Mouse (Mus musculus) midbrain, embryonic 14.5 days (tissue): ENCODE measurements at regions not wholly inside any gene's neighbourhood (a gene's known extent, or its start where the extent isn't known, plus 50 kb on each side); places are given as distances from the start of the nearest gene placed in this dataset.

Source experiments
- ATAC-seq: fragments of 200-750 bp; cut with Nextera tagmentation; 2 replicates; pipeline ENCODE4 v1.8.0; 2017; ENCODE audit warnings: moderate number of reproducible peaks, moderate library complexity; ENCODE audit not compliant: low FRiP score, low TSS enrichment
- DNase-seq: peaks from one replicate; pipeline ENCODE4 v3.0.0-alpha.2; 2015
- H3K27ac ChIP-seq: fragments of 300-500 bp; sonication (generic); replicated peaks from 2 replicates; pipeline ENCODE4 v1.5.1; 2014; ENCODE audit warnings: mild to moderate bottlenecking, low read depth, low read length, moderate library complexity
- H3K27me3 ChIP-seq: fragments of 300-500 bp; sonication (generic); 2 replicates; pipeline ENCODE4 v1.6.1; 2014; ENCODE audit warnings: low read length, control low read depth, mixed read lengths; ENCODE audit not compliant: control insufficient read depth, insufficient read depth
- H3K36me3 ChIP-seq: fragments of 300-500 bp; sonication (generic); 2 replicates; pipeline ENCODE4 v1.6.1; 2014; ENCODE audit warnings: low read length, control low read depth; ENCODE audit not compliant: control insufficient read depth, insufficient read depth
- H3K4me1 ChIP-seq: fragments of 300-500 bp; sonication (generic); 2 replicates; pipeline ENCODE4 v1.6.1; 2014; ENCODE audit warnings: mild to moderate bottlenecking, antibody characterized with exemption, low read length, control low read depth; ENCODE audit not compliant: control insufficient read depth, insufficient read depth
- H3K4me2 ChIP-seq: fragments of 300-500 bp; sonication (generic); 2 replicates; pipeline ENCODE4 v1.6.1; 2014; ENCODE audit warnings: mild to moderate bottlenecking, low read length, moderate library complexity
- H3K4me3 ChIP-seq: fragments of 300-500 bp; sonication (generic); replicated peaks from 2 replicates; pipeline ENCODE4 v1.5.1; 2014; ENCODE audit warnings: low read depth, low read length
- H3K9ac ChIP-seq: fragments of 300-500 bp; sonication (generic); replicated peaks from 2 replicates; pipeline ENCODE4 v1.6.1; 2014; ENCODE audit warnings: mild to moderate bottlenecking, low read length, moderate library complexity
- H3K9me3 ChIP-seq: fragments of 300-500 bp; sonication (generic); 2 replicates; pipeline ENCODE4 v1.6.1; 2016; ENCODE audit warnings: low read length, control low read depth, mixed read lengths; ENCODE audit not compliant: control insufficient read depth
- WGBS: fragments of 180-500 bp; shearing (Covaris S2); extraction: QIAGEN DNeasy Blood & Tissue Kit; methylation state at CpG from one replicate; pipeline ENCODE4 v1.1.7; 2014; 5-methylcytosine and 5-hydroxymethylcytosine counted together

DNA sequence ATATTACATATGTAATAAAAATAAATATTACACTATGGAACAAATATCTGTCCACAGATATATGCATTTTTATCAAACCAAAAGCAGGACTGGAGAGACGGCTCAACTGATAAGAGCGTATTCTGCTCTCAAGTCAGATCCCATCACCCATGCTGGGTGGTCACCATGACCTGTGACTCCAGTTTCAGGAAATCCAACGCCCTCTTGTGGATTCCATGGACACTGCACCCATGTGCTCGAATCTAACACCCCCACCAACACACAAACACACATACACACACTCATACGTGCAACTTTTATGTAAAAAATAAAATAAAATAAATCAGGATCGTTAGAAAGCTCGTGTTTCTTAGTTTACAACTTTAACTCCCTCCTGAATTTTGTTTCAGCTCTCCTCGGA is 76.7 kb upstream of the Otud4 start:
- ATAC-seq (no peak), DNase-seq (no peak)
- H3K4me1 ChIP-seq: no peaks in the 10 kb centered on the region
- no peak overlapping the region for H3K9ac ChIP-seq
- no peaks in the 10 kb centered on the region for H3K9me3 ChIP-seq
- H3K27ac ChIP-seq: no peak overlapping the region
- no peak overlapping the region for H3K4me2 ChIP-seq
- WGBS: 81% methylated on average over 8 of the region's 8 CpGs
- no peak overlapping the region for H3K4me3 ChIP-seq
- H3K36me3 ChIP-seq: no peaks in the 10 kb centered on the region
- no peaks in the 10 kb centered on the region for H3K27me3 ChIP-seq

DNA sequence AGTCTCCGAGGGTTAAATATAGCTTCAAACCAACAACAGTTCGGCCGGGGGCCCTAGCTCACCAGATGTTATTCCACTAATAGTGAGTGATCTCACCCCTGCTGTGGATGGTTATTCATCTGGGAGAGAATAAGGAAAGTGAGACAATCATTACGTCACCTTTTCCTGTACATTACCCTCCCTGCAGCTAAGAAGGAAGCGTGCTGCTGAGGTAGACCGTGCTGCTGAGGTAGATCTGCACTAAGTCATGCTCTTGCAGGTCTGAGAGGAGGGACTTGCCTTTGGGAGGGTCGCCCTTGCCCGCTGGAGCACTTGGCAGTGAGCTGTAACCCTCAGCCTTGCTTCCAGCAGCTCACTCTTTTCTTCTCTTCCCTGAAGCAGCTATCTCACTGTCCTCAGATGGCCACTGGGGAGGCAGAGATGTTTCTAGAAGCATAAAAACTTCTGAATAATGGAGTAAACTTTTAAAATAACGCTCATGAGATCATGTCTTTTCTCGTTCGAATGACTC is 77.3 kb upstream of the Otud4 start:
- no peaks in the 10 kb centered on the region for H3K27me3 ChIP-seq
- no peaks in the 10 kb centered on the region for H3K9me3 ChIP-seq
- no peaks in the 10 kb centered on the region for H3K4me1 ChIP-seq
- no peak overlapping the region for H3K4me2 ChIP-seq
- H3K27ac ChIP-seq: no peak overlapping the region
- H3K4me3 ChIP-seq: no peak overlapping the region
- DNase-seq (peak; percentile 6), ATAC-seq (no peak)
- WGBS: 68% methylated on average over 11 of the region's 11 CpGs
- H3K9ac ChIP-seq: no peak overlapping the region
- no peaks in the 10 kb centered on the region for H3K36me3 ChIP-seq

DNA sequence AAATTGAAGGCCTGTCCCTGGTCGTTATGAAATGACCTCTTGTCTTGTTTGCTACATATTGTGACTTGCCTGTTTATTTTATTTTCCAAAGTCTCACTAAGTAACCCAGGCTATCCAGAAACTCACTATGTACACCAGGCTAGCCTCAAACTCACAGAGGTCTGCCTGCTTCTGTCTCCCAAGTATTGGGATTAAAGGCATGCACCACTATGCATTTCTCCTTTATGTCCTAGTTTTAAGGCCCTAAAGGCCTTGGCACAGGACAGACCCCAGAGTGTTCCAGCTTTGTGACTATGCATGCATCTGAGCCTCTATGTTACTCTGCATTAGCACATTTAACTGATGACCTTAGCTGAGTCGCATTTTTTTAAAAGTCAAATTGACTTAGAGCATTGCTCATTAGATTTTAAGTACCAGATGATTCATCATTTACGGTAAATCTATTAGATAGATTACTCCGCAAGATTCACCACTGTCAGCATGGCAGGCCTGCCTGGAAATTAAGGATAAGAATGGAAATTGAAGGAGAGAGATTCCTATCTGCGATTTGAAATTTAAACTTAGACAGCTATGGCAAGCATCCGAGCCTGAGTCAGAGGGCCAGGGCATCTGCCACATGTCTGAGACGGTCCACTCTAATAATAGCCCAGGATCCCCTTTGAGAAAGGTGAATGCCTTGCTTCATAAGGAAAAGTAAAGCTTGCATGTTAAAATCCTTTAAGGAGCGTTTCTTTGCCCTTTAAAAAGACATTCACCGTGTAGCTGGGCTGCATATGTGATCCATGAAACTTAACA is 78.0 kb upstream of the Otud4 start:
- Histone ChIP-seq H3K9ac (no peak overlapping the region), H3K4me1 (no peaks in the 10 kb centered on the region), H3K36me3 (no peaks in the 10 kb centered on the region), H3K27ac (no peak overlapping the region), H3K4me2 (no peak overlapping the region), H3K4me3 (no peak overlapping the region), H3K27me3 (no peaks in the 10 kb centered on the region), H3K9me3 (no peaks in the 10 kb centered on the region)
- 77% methylated on average over 9 of the region's 9 CpGs for WGBS
- DNase-seq (no peak), ATAC-seq (no peak)

GRCm38 (mm10) chr8:79559516-79559915 is 79.9 kb upstream of the Otud4 start:
- no peaks in the 10 kb centered on the region for H3K9me3 ChIP-seq
- 93% methylated on average over 6 of the region's 6 CpGs for WGBS
- H3K4me1 ChIP-seq: no peaks in the 10 kb centered on the region
- H3K27me3 ChIP-seq: no peaks in the 10 kb centered on the region
- DNase-seq: no peak
- no peak overlapping the region for H3K27ac ChIP-seq
- H3K4me3 ChIP-seq: no peak overlapping the region
- ATAC-seq: no peak
- no peak overlapping the region for H3K4me2 ChIP-seq
- no peak overlapping the region for H3K9ac ChIP-seq
- H3K36me3 ChIP-seq: no peaks in the 10 kb centered on the region

DNA sequence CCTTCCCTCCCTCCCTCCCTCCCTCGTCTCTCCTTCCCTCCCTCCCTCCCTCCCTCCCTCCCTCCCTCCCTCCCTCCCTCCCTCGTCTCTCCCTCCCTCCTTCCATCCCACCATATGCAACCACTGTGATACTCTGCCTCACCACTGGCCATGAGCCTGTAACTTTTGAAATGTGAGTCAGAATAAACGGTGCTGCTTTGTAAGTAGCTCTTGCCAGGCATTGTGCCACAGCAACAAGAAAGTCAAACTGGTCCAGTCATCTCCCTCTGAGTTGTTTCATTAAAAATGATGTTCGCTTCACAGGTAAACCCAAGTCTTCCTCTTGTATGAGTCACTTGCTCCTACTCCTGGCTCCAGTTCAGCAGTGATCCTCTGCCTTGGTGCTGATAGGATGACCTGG is 85.1 kb upstream of the Otud4 start:
- no peak overlapping the region for H3K4me2 ChIP-seq
- no peak for ATAC-seq
- DNase-seq: no peak
- WGBS: 86% methylated on average over 2 of the region's 4 CpGs
- no peak overlapping the region for H3K27ac ChIP-seq
- no peak overlapping the region for H3K4me3 ChIP-seq
- no peaks in the 10 kb centered on the region for H3K36me3 ChIP-seq
- H3K9ac ChIP-seq: no peak overlapping the region
- H3K9me3 ChIP-seq: no peaks in the 10 kb centered on the region
- H3K27me3 ChIP-seq: no peaks in the 10 kb centered on the region
- no peaks in the 10 kb centered on the region for H3K4me1 ChIP-seq

DNA sequence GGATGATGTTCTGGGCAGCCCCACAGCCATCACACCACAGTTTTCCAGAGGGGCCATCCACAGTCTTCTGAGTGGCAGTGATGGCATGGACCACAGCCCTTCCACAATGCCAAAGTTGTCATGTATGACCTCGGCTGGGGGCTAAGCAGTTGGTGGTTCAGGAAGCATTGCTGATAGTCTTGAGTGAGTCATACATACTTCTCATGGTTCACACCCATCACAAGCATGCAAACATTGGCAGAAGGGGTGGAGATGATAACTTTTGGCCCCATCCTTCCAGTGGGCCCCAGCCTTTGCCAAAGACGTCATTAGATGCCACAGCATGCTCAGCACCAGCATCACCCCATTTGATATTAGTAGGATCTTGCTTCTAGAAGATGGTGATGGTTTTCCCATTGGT is 89.3 kb upstream of the Otud4 start:
- H3K4me2 ChIP-seq: no peak overlapping the region
- no peak for ATAC-seq
- no peak overlapping the region for H3K27ac ChIP-seq
- no peaks in the 10 kb centered on the region for H3K27me3 ChIP-seq
- no peaks in the 10 kb centered on the region for H3K36me3 ChIP-seq
- 91% methylated on average over 2 of the region's 2 CpGs for WGBS
- H3K9me3 ChIP-seq: no peaks in the 10 kb centered on the region
- H3K9ac ChIP-seq: no peak overlapping the region
- no peaks in the 10 kb centered on the region for H3K4me1 ChIP-seq
- no peak overlapping the region for H3K4me3 ChIP-seq
- DNase-seq: no peak

DNA sequence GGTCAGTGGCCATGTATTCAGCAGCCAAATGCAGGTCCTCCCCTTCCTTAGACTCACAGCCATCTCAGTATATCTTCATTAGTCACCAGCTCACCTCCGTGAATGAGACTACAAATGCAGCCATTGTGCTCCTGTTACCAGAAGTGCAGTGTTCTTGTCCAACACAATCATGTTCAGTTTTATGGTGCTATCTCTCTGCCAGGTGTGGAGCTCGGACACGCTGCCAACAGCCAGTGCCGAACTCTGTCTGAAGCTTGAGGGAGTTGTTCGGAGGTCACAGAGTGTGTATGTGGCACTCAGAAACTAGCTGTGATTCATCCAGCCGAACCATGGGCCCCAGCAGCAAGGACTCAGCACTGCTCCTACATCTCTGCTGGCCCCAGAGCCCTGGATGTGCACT is 91.3 kb upstream of the Otud4 start:
- H3K27me3 ChIP-seq: no peaks in the 10 kb centered on the region
- no peak for ATAC-seq
- no peak overlapping the region for H3K4me2 ChIP-seq
- no peaks in the 10 kb centered on the region for H3K36me3 ChIP-seq
- no peaks in the 10 kb centered on the region for H3K9me3 ChIP-seq
- H3K27ac ChIP-seq: no peak overlapping the region
- no peaks in the 10 kb centered on the region for H3K4me1 ChIP-seq
- no peak for DNase-seq
- WGBS: 83% methylated on average over 6 of the region's 6 CpGs
- H3K4me3 ChIP-seq: no peak overlapping the region
- H3K9ac ChIP-seq: no peak overlapping the region

DNA sequence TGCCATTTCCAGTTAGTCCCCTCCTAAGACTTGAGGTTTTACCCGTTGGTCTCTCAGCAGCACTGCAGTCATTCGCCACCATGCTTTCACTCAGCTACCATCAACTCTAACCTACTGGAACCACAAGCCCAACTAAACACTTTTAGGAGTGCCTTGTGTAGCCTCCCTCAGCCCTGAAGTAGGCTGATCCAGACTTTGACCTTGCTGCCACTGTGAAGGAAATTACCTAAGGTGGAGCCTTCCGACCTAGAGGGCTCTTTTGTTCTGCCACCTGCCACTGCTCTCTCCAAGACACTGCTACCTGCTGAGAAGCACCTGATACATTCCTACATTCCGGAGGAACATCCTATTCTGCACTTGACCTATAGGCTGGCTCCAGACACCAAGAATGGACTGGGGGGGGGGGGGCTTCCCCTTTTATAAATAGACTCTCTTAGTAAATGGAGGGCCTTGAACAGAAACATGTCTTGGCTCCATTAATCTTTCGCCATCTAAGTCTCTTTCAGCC is 93.5 kb upstream of the Otud4 start:
- H3K4me3 ChIP-seq: no peak overlapping the region
- no peak overlapping the region for H3K9ac ChIP-seq
- H3K36me3 ChIP-seq: no peaks in the 10 kb centered on the region
- no peaks in the 10 kb centered on the region for H3K9me3 ChIP-seq
- no peak overlapping the region for H3K27ac ChIP-seq
- H3K4me1 ChIP-seq: no peaks in the 10 kb centered on the region
- ATAC-seq (no peak), DNase-seq (no peak)
- H3K4me2 ChIP-seq: no peak overlapping the region
- WGBS: 87% methylated on average over 5 of the region's 5 CpGs
- H3K27me3 ChIP-seq: no peaks in the 10 kb centered on the region

- Histone ChIP-seq H3K4me2 (no peak overlapping the region), H3K4me3 (no peak overlapping the region), H3K27ac (no peak overlapping the region), H3K9me3 (no peaks in the 10 kb centered on the region), H3K27me3 (no peaks in the 10 kb centered on the region), H3K36me3 (no peaks in the 10 kb centered on the region), H3K9ac (no peak overlapping the region), H3K4me1 (no peaks in the 10 kb centered on the region)
- no peak for DNase-seq
- no peak for ATAC-seq
- WGBS: 72% methylated on average over 2 of the region's 2 CpGs
Observed at GRCm38 (mm10) chr8:79542461-79542860, 97.0 kb upstream of the Otud4 start.
